Mouse (Mus musculus): Measurements from ENCODE around the gene Sgca.

- TF ChIP-seq CTCF (IDR thresholded peaks at IDR 0.05) (no peak), EP300 (IDR thresholded peaks at IDR 0.05) (no peak)
These were observed 21.5 kb upstream of the Sgca start for GRCm38 (mm10) chr11:94997596-94997995.
